Mouse (Mus musculus) hindbrain, embryonic 14.5 days (tissue): ENCODE results near the gene Ddx19b. TPM values are rescaled to one million over a fixed set of nuclear protein-coding genes. Genes with fewer than 3 reads are reported as not detected.
A peak's percentile ranks its signal among the peaks of the same experiment; 100 is the strongest.
"Not testable (repeated sequence)": the region's sequence is repeated elsewhere in the genome, so short reads cannot be mapped to it uniquely, and the experiment has no call there.

Source experiments
- ATAC-seq: fragments of 200-750 bp; cut with Nextera tagmentation; 2 replicates; pipeline ENCODE4 v1.8.0; 2017; ENCODE audit warnings: moderate number of reproducible peaks, mild to moderate bottlenecking, moderate TSS enrichment, moderate library complexity; ENCODE audit not compliant: low FRiP score
- DNase-seq: peaks from one replicate; pipeline ENCODE4 v3.0.0-alpha.2; 2015; ENCODE audit warnings: low spot score
- H3K27ac ChIP-seq: fragments of 300-500 bp; sonication (generic); 2 replicates; pipeline ENCODE4 v1.5.1; 2014; ENCODE audit warnings: mild to moderate bottlenecking, moderate library complexity
- H3K27me3 ChIP-seq: fragments of 300-500 bp; sonication (generic); 2 replicates; pipeline ENCODE4 v1.6.1; 2014; ENCODE audit warnings: mild to moderate bottlenecking, low read length, mixed read lengths; ENCODE audit not compliant: control insufficient read depth, insufficient read depth
- H3K36me3 ChIP-seq: fragments of 300-500 bp; sonication (generic); replicated peaks from 2 replicates; pipeline ENCODE4 v1.6.1; 2014; ENCODE audit not compliant: control insufficient read depth, insufficient read depth
- H3K4me1 ChIP-seq: fragments of 300-500 bp; sonication (generic); replicated peaks from 2 replicates; pipeline ENCODE4 v1.6.1; 2014; ENCODE audit warnings: antibody characterized with exemption, low read length, mixed read lengths; ENCODE audit not compliant: control insufficient read depth, insufficient read depth
- H3K4me2 ChIP-seq: fragments of 300-500 bp; sonication (generic); replicated peaks from 2 replicates; pipeline ENCODE4 v1.6.1; 2014; ENCODE audit warnings: mild to moderate bottlenecking, moderate library complexity
- H3K4me3 ChIP-seq: fragments of 300-500 bp; sonication (generic); replicated peaks from 2 replicates; pipeline ENCODE4 v1.5.1; 2014; ENCODE audit warnings: mild to moderate bottlenecking, low read length
- H3K9ac ChIP-seq: fragments of 300-500 bp; sonication (generic); 2 replicates; pipeline ENCODE4 v1.6.1; 2014
- H3K9me3 ChIP-seq: fragments of 300-500 bp; sonication (generic); 2 replicates; pipeline ENCODE4 v1.6.1; 2016; ENCODE audit warnings: low read length; ENCODE audit not compliant: control insufficient read depth
- WGBS: fragments of 180-500 bp; shearing (Covaris S2); extraction: QIAGEN DNeasy Blood & Tissue Kit; methylation state at CpG from one replicate; pipeline ENCODE4 v1.1.7; 2014; 5-methylcytosine and 5-hydroxymethylcytosine counted together
- polyA plus RNA-seq: library from polyadenylated mRNA; unstranded; fragments of >200 nt; fragmentation: Nextera tagmentation; extraction: Ambion mirVana; gene quantifications from 2 replicates; pipeline ENCODE4 v1.2.1, GENCODE M21; 2014

Gene Ddx19b
- polyA plus RNA-seq, 1 experiment from 2014 or later, result 8.1 TPM

- H3K4me3 ChIP-seq, H3K4me2 ChIP-seq, H3K27ac ChIP-seq, H3K27me3 ChIP-seq, ATAC-seq, H3K4me1 ChIP-seq, DNase-seq, H3K9ac ChIP-seq, H3K9me3 ChIP-seq: not testable (repeated sequence)
- 94% methylated on average over 8 of the region's 8 CpGs for WGBS
- H3K36me3 ChIP-seq, result peaks cover 63% of the 10 kb centered on the region
Measured at GRCm38 (mm10) chr8:110976532-110976931, 55.0 kb downstream of the Ddx19b start.

- WGBS, result 7% methylated on average over 45 of the region's 45 CpGs
- H3K9ac ChIP-seq, result peak overlapping the region; percentile 75
Measured at GRCm38 (mm10) chr8:110969910-110970770, 61.4 kb downstream of the Ddx19b start.

GRCm38 (mm10) chr8:110967326-110967725 is 64.2 kb downstream of the Ddx19b start:
- ATAC-seq (no peak), DNase-seq (no peak)
- no peaks in the 10 kb centered on the region for H3K27me3 ChIP-seq
- WGBS, result 86% methylated on average over 9 of the region's 9 CpGs
- no peak overlapping the region for H3K27ac ChIP-seq
- H3K4me1 ChIP-seq, result peaks cover 7% of the 10 kb centered on the region
- no peak overlapping the region for H3K9ac ChIP-seq
- no peak overlapping the region for H3K4me2 ChIP-seq
- H3K9me3 ChIP-seq, result no peaks in the 10 kb centered on the region
- peaks cover 47% of the 10 kb centered on the region for H3K36me3 ChIP-seq
- no peak overlapping the region for H3K4me3 ChIP-seq

More at GRCm38 (mm10) chr8:110969910-110970770, 61.4 kb downstream of the Ddx19b start:
- H3K4me1 ChIP-seq, result peaks cover 7% of the 10 kb centered on the region
- H3K27ac ChIP-seq, result peak overlapping the region; percentile 51; the same call in 1 of the 2 replicates
- peak overlapping the region; percentile 87 for H3K4me2 ChIP-seq
- H3K27me3 ChIP-seq, result no peaks in the 10 kb centered on the region
- no peaks in the 10 kb centered on the region for H3K9me3 ChIP-seq
- peak overlapping the region; percentile 49 for H3K4me3 ChIP-seq
- DNase-seq, result peak; percentile 92
- H3K36me3 ChIP-seq, result peaks cover 51% of the 10 kb centered on the region
- peak; percentile 98 for ATAC-seq

- Histone ChIP-seq H3K9ac (no peak overlapping the region), H3K36me3 (peaks cover 52% of the 10 kb centered on the region), H3K27me3 (no peaks in the 10 kb centered on the region), H3K27ac (no peak overlapping the region), H3K9me3 (no peaks in the 10 kb centered on the region), H3K4me2 (no peak overlapping the region), H3K4me1 (peaks cover 7% of the 10 kb centered on the region), H3K4me3 (no peak overlapping the region)
- no peak for DNase-seq
- no peak for ATAC-seq
- 86% methylated on average over 8 of the region's 8 CpGs for WGBS
Measured at GRCm38 (mm10) chr8:110966586-110966985, 65.0 kb downstream of the Ddx19b start.

- H3K9me3 ChIP-seq, result no peaks in the 10 kb centered on the region
- H3K9ac ChIP-seq, result no peak overlapping the region
- H3K4me1 ChIP-seq, result peaks cover 2% of the 10 kb centered on the region
- no peaks in the 10 kb centered on the region for H3K27me3 ChIP-seq
- peaks cover 52% of the 10 kb centered on the region for H3K36me3 ChIP-seq
- DNase-seq (no peak), ATAC-seq (no peak)
- H3K4me2 ChIP-seq, result no peak overlapping the region
- H3K4me3 ChIP-seq, result no peak overlapping the region
- 69% methylated on average over 7 of the region's 7 CpGs for WGBS
- no peak overlapping the region for H3K27ac ChIP-seq
Measured at GRCm38 (mm10) chr8:110965594-110965993, 66.0 kb downstream of the Ddx19b start.

- ATAC-seq (no peak), DNase-seq (peak; percentile 22)
- Histone ChIP-seq H3K9ac (no peak overlapping the region), H3K36me3 (peaks cover 59% of the 10 kb centered on the region), H3K9me3 (no peaks in the 10 kb centered on the region), H3K4me2 (no peak overlapping the region), H3K4me1 (no peaks in the 10 kb centered on the region), H3K4me3 (no peak overlapping the region), H3K27ac (no peak overlapping the region), H3K27me3 (no peaks in the 10 kb centered on the region)
- 61% methylated on average over 7 of the region's 7 CpGs for WGBS
Measured at GRCm38 (mm10) chr8:110964666-110965065, 66.9 kb downstream of the Ddx19b start.

GRCm38 (mm10) chr8:110963051-110963450 is 68.5 kb downstream of the Ddx19b start:
- no peak overlapping the region for H3K27ac ChIP-seq
- ATAC-seq (no peak), DNase-seq (no peak)
- H3K27me3 ChIP-seq, result no peaks in the 10 kb centered on the region
- no peaks in the 10 kb centered on the region for H3K4me1 ChIP-seq
- H3K9ac ChIP-seq, result no peak overlapping the region
- WGBS, result 85% methylated on average over 2 of the region's 2 CpGs
- peaks cover 69% of the 10 kb centered on the region for H3K36me3 ChIP-seq
- H3K4me3 ChIP-seq, result no peak overlapping the region
- H3K9me3 ChIP-seq, result no peaks in the 10 kb centered on the region
- H3K4me2 ChIP-seq, result no peak overlapping the region

GRCm38 (mm10) chr8:110959906-110960305 is 71.6 kb downstream of the Ddx19b start:
- DNase-seq (no peak), ATAC-seq (no peak)
- Histone ChIP-seq H3K4me2 (no peak overlapping the region), H3K9me3 (no peaks in the 10 kb centered on the region), H3K9ac (no peak overlapping the region), H3K36me3 (peaks cover 59% of the 10 kb centered on the region), H3K4me3 (no peak overlapping the region), H3K27ac (no peak overlapping the region), H3K4me1 (no peaks in the 10 kb centered on the region), H3K27me3 (no peaks in the 10 kb centered on the region)
- WGBS, result 91% methylated on average over 6 of the region's 6 CpGs

- Histone ChIP-seq H3K4me2 (no peak overlapping the region), H3K36me3 (peaks cover 54% of the 10 kb centered on the region), H3K4me1 (no peaks in the 10 kb centered on the region), H3K27me3 (no peaks in the 10 kb centered on the region), H3K9ac (no peak overlapping the region), H3K9me3 (no peaks in the 10 kb centered on the region), H3K27ac (no peak overlapping the region), H3K4me3 (no peak overlapping the region)
- 96% methylated on average over 12 of the region's 12 CpGs for WGBS
- ATAC-seq (no peak), DNase-seq (no peak)
Measured at GRCm38 (mm10) chr8:110959071-110959780, 72.3 kb downstream of the Ddx19b start.
